Mouse (Mus musculus) ES-Bruce4 (cell line): ENCODE measurements around the gene Smcr8.

ENCODE experiments used
- CTCF ChIP-seq: IDR thresholded peaks from one replicate; pipeline ENCODE4 v1.8.1; 2011; ENCODE audit warnings: low read depth, low read length
- EP300 ChIP-seq: IDR thresholded peaks from 2 replicates; pipeline ENCODE4 v1.6.1; 2011; ENCODE audit warnings: low read depth, low read length; ENCODE audit not compliant: insufficient read depth
- POLR2A ChIP-seq: IDR thresholded peaks from one replicate; pipeline ENCODE4 v1.8.1; 2011; ENCODE audit warnings: low read length; ENCODE audit not compliant: insufficient read depth

GRCm38 (mm10) chr11:60772161-60772560, 5.2 kb upstream of the Smcr8 start:
- TF ChIP-seq POLR2A, result no peak
- TF ChIP-seq CTCF, result no peak
- TF ChIP-seq EP300, result no peak
